Mouse (Mus musculus) midbrain, postnatal 0 days (tissue): Measurements from ENCODE around the gene Cys1. TPM values are rescaled to one million over a fixed set of nuclear protein-coding genes. Genes with fewer than 3 reads are reported as not detected.

Source experiments
- ATAC-seq: fragments of 200-750 bp; cut with Nextera tagmentation; 2 replicates; pipeline ENCODE4 v1.8.0; 2017; ENCODE audit warnings: moderate number of reproducible peaks, mild to moderate bottlenecking, moderate TSS enrichment, moderate library complexity; ENCODE audit not compliant: low FRiP score
- DNase-seq: peaks from one replicate; pipeline ENCODE4 v3.0.0-alpha.2; 2015; ENCODE audit warnings: low spot score
- H3K27ac ChIP-seq: fragments of 300-500 bp; sonication (generic); 2 replicates; pipeline ENCODE4 v1.5.1; 2014; ENCODE audit warnings: low read depth, mild to moderate bottlenecking, low read length, mixed read lengths
- H3K27me3 ChIP-seq: fragments of 300-500 bp; sonication (generic); 2 replicates; pipeline ENCODE4 v1.6.1; 2014; ENCODE audit warnings: low read length, control low read depth, mixed read lengths; ENCODE audit not compliant: insufficient read depth
- H3K36me3 ChIP-seq: fragments of 300-500 bp; sonication (generic); 2 replicates; pipeline ENCODE4 v1.6.1; 2014; ENCODE audit warnings: low read length, control low read depth, mixed read lengths; ENCODE audit not compliant: insufficient read depth
- H3K4me1 ChIP-seq: fragments of 300-500 bp; sonication (generic); 2 replicates; pipeline ENCODE4 v1.6.1; 2014; ENCODE audit warnings: mild to moderate bottlenecking, control low read depth, antibody characterized with exemption, low read length, mixed read lengths; ENCODE audit not compliant: insufficient read depth
- H3K4me2 ChIP-seq: fragments of 300-500 bp; sonication (generic); 2 replicates; pipeline ENCODE4 v1.6.1; 2014; ENCODE audit warnings: low read depth, mild to moderate bottlenecking, low read length, mixed read lengths; ENCODE audit not compliant: poor library complexity, severe bottlenecking
- H3K4me3 ChIP-seq: fragments of 300-500 bp; sonication (generic); 2 replicates; pipeline ENCODE4 v1.5.1; 2014; ENCODE audit warnings: low read depth, mild to moderate bottlenecking, low read length, moderate library complexity
- H3K9ac ChIP-seq: fragments of 300-500 bp; sonication (generic); replicated peaks from 2 replicates; pipeline ENCODE4 v1.6.1; 2014; ENCODE audit warnings: mild to moderate bottlenecking, low read length, moderate library complexity, mixed read lengths; ENCODE audit not compliant: poor library complexity, severe bottlenecking
- H3K9me3 ChIP-seq: fragments of 300-500 bp; sonication (generic); 2 replicates; pipeline ENCODE4 v1.6.1; 2016; ENCODE audit warnings: low read length, control low read depth
- CTCF ChIP-seq: IDR thresholded peaks from 2 replicates; pipeline ENCODE4 v1.5.1; 2016; ENCODE audit warnings: antibody characterized with exemption, mild to moderate bottlenecking
- WGBS: fragments of 180-500 bp; shearing (Covaris S2); extraction: QIAGEN DNeasy Blood & Tissue Kit; methylation state at CpG from one replicate; pipeline ENCODE4 v1.1.7; 2014; 5-methylcytosine and 5-hydroxymethylcytosine counted together
- polyA plus RNA-seq: library from polyadenylated mRNA; unstranded; fragments of >200 nt; fragmentation: Nextera tagmentation; extraction: Ambion mirVana; gene quantifications from 2 replicates; pipeline ENCODE4 v1.2.1, GENCODE M21; 2015
- total RNA-seq: library from RNA; depleted of rRNA; stranded (reverse); fragments of >200 nt; gene quantifications from 2 replicates; pipeline ENCODE4 v1.2.3, GENCODE M21; 2014

Gene Cys1
- total and polyA plus RNA-seq, 2 experiments from 2014 or later = 2.1 to 4.8 TPM

- no peak overlapping the region for H3K27ac ChIP-seq
- H3K27me3 ChIP-seq = 0 out of 2 replicates have a peak, but pooled peaks cover 3% of the 10 kb centered on the region
- H3K36me3 ChIP-seq = no peaks in the 10 kb centered on the region; the same call in 1 of the 2 replicates
- DNase-seq = no peak
- no peaks in the 10 kb centered on the region for H3K9me3 ChIP-seq
- no peak for TF ChIP-seq CTCF
- H3K9ac ChIP-seq = no peak overlapping the region
- H3K4me1 ChIP-seq = peaks cover 5% of the 10 kb centered on the region; the same call in 1 of the 2 replicates
- WGBS = 25% methylated on average over 6 of the region's 6 CpGs
- H3K4me3 ChIP-seq = no peak overlapping the region
- ATAC-seq = no peak
- H3K4me2 ChIP-seq = peak overlapping the region; percentile 91; the same call in 1 of the 2 replicates
These were observed 27.8 kb upstream of the Cys1 start for GRCm38 (mm10) chr12:24709409-24709808.

GRCm38 (mm10) chr12:24708824-24709218 lies 27.2 kb upstream of the Cys1 start:
- Histone ChIP-seq H3K4me2 (peak overlapping the region; percentile 91), H3K4me3 (peak overlapping the region; percentile 58), H3K4me1 (peaks cover 5% of the 10 kb centered on the region; the same call in 1 of the 2 replicates), H3K27ac (no peak overlapping the region), H3K27me3 (0 out of 2 replicates have a peak, but pooled peaks cover 3% of the 10 kb centered on the region), H3K9ac (no peak overlapping the region), H3K36me3 (no peaks in the 10 kb centered on the region; the same call in 1 of the 2 replicates), H3K9me3 (no peaks in the 10 kb centered on the region)
- DNase-seq (no peak), ATAC-seq (no peak)
- TF ChIP-seq CTCF = no peak
- 2% methylated on average over 17 of the region's 17 CpGs for WGBS

DNA sequence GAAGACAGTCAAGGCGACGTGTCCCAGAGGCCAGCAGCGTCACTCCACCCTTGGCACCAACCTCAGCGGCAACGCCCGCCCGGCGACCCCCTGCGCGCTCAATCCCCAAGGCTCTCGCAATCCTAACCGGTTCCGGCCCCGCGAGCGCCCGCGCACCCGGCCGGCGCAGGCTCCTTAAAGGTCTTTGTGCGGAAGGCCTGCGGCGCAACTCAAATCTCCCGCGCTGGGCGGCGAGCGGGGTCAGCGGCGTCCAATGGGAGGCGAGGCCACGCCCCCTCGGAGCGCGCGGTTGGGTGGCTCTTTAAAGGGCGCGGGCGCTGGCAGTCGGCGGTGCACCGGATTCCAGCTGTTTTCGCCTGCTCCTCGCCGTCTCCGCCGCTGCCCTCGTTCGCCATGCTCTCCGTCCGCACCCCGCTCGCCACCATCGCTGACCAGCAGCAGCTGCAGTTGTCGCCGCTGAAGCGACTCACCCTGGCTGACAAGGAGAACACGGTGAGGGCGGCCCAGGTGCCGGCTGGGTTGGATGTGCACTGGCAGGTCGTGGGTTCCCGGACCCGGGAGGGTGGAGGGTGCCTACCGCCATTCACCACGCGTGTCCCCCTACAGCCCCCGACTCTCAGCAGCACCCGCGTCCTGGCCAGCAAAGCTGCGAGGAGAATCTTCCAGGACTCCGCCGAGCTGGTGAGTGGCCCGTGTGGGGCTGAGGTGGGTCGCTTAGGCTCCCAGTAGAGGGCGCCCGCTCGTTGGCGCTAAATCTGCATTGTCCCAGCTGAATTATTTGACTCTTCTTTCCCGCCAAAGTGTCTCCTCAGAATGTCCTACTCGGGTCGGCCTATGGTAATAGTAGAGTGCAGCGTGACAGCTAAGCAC lies 26.6 kb upstream of the Cys1 start, which contains the start of gene Rrm2:
TSS of gene Rrm2 (plus strand) at position 288 of the 870 bp plus-strand sequence.
- peak; percentile 85 for TF ChIP-seq CTCF
- Histone ChIP-seq H3K9ac (peak within 1 kb of the TSS; percentile 69), H3K4me3 (peak within 1 kb of the TSS; percentile 58), H3K4me2 (peak within 1 kb of the TSS; percentile 91), H3K4me1 (peaks cover 5% of the 10 kb centered on the region; the same call in 1 of the 2 replicates), H3K36me3 (no peaks in the 10 kb centered on the region; the same call in 1 of the 2 replicates), H3K27me3 (0 out of 2 replicates have a peak, but pooled peaks cover 3% of the 10 kb centered on the region), H3K9me3 (no peaks in the 10 kb centered on the region), H3K27ac (peak within 1 kb of the TSS; percentile 58; the same call in 1 of the 2 replicates)
- ATAC-seq (peak; percentile 91), DNase-seq (peak; percentile 93)
- WGBS = under 1% methylated on average over 77 of the region's 83 CpGs

DNA sequence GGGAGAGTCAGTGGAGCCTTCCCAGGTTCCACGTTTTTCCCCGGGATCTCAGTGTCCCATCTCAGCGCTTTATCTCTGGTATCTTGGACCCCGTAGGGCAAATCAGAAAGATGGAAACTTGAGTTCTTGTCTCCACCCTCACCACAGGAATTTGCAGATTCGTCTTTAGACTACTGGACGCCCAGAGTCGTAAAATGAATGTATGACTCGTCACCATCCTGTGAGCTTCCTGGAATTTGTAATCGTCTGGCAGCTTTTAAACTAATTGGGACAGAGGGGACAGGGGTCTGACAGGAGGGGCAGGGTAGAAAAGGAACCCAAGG lies 25.8 kb upstream of the Cys1 start:
- no peak overlapping the region for H3K9ac ChIP-seq
- no peak for DNase-seq

GRCm38 (mm10) chr12:24706764-24707479 lies 25.3 kb upstream of the Cys1 start:
- under 1% methylated on average over 27 of the region's 27 CpGs for WGBS
- Histone ChIP-seq H3K4me2 (peak overlapping the region; percentile 91), H3K4me1 (peaks cover 5% of the 10 kb centered on the region; the same call in 1 of the 2 replicates), H3K27me3 (0 out of 2 replicates have a peak, but pooled peaks cover 3% of the 10 kb centered on the region), H3K4me3 (no peak overlapping the region), H3K36me3 (no peaks in the 10 kb centered on the region), H3K9ac (no peak overlapping the region), H3K9me3 (no peaks in the 10 kb centered on the region), H3K27ac (no peak overlapping the region)
- DNase-seq (peak; percentile 15), ATAC-seq (no peak)
- TF ChIP-seq CTCF = no peak

More for the DNA sequence above, 25.8 kb upstream of the Cys1 start:
- Histone ChIP-seq H3K9me3 (no peaks in the 10 kb centered on the region), H3K27ac (no peak overlapping the region), H3K4me2 (peak overlapping the region; percentile 91), H3K4me1 (peaks cover 5% of the 10 kb centered on the region; the same call in 1 of the 2 replicates), H3K4me3 (peak overlapping the region; percentile 58), H3K27me3 (0 out of 2 replicates have a peak, but pooled peaks cover 3% of the 10 kb centered on the region), H3K36me3 (no peaks in the 10 kb centered on the region; the same call in 1 of the 2 replicates)
- TF ChIP-seq CTCF = no peak
- WGBS = 1% methylated on average over 9 of the region's 9 CpGs
- ATAC-seq = no peak
